Mouse (Mus musculus) neural tube, embryonic 10.5 days (tissue): ENCODE measurements around the gene Cubn.

Experiments used
- DNase-seq: peaks from one replicate; pipeline ENCODE4 v3.0.0-alpha.2; 2017; ENCODE audit warnings: low spot score; ENCODE audit errors: extremely low spot score

The Cubn gene

GRCm38 (mm10) chr2:13491734-13492133, at the start of gene Cubn:
TSS of gene Cubn (minus strand) at chr2:13491813.
- no peak for DNase-seq

- DNase-seq, result no peak
Observed at GRCm38 (mm10) chr2:13539860-13540259, 48.2 kb upstream of the Cubn start.

- no peak for DNase-seq
Observed at GRCm38 (mm10) chr2:13538704-13539377, 47.2 kb upstream of the Cubn start.

- no peak for DNase-seq
Observed at GRCm38 (mm10) chr2:13538258-13538657, 46.6 kb upstream of the Cubn start.

GRCm38 (mm10) chr2:13537733-13538132, 46.1 kb upstream of the Cubn start:
- no peak for DNase-seq

GRCm38 (mm10) chr2:13536747-13537146, 45.1 kb upstream of the Cubn start:
- no peak for DNase-seq

- DNase-seq, result no peak
Observed at GRCm38 (mm10) chr2:13530639-13531038, 39.0 kb upstream of the Cubn start.

- no peak for DNase-seq
Observed at GRCm38 (mm10) chr2:13529253-13529933, 37.8 kb upstream of the Cubn start.

GRCm38 (mm10) chr2:13527531-13527930, 35.9 kb upstream of the Cubn start:
- no peak for DNase-seq

- no peak for DNase-seq
Observed at GRCm38 (mm10) chr2:13527125-13527524, 35.5 kb upstream of the Cubn start.

GRCm38 (mm10) chr2:13526205-13526604, 34.6 kb upstream of the Cubn start:
- DNase-seq, result no peak

GRCm38 (mm10) chr2:13523540-13524456, 32.2 kb upstream of the Cubn start:
- DNase-seq, result no peak

GRCm38 (mm10) chr2:13522106-13522505, 30.5 kb upstream of the Cubn start:
- no peak for DNase-seq

GRCm38 (mm10) chr2:13514949-13515348, 23.3 kb upstream of the Cubn start:
- DNase-seq, result no peak

GRCm38 (mm10) chr2:13502717-13503116, 11.1 kb upstream of the Cubn start:
- DNase-seq, result no peak

GRCm38 (mm10) chr2:13501553-13501952, 9.9 kb upstream of the Cubn start:
- no peak for DNase-seq

GRCm38 (mm10) chr2:13500298-13500999, 8.8 kb upstream of the Cubn start:
- peak; percentile 23 for DNase-seq

GRCm38 (mm10) chr2:13499196-13499595, 7.6 kb upstream of the Cubn start:
- DNase-seq, result no peak

- no peak for DNase-seq
Observed at GRCm38 (mm10) chr2:13496087-13496486, 4.5 kb upstream of the Cubn start.

GRCm38 (mm10) chr2:13492927-13493326, 1.3 kb upstream of the Cubn start:
- no peak for DNase-seq

GRCm38 (mm10) chr2:13490480-13490879, 1.1 kb downstream of the Cubn start:
- no peak for DNase-seq
